Mouse (Mus musculus) neutrophil, adult 5-6 weeks (primary cell): Measurements from ENCODE around the gene Polr2e. TPM values are rescaled to one million over a fixed set of nuclear protein-coding genes. Genes with fewer than 3 reads are reported as not detected.
A peak's percentile ranks its signal among the peaks of the same experiment; 100 is the strongest.

Experiments used
- ATAC-seq: fragments of 151-379, 151-347 bp; 2 replicates; pipeline ENCODE4 v1.8.0; 2017; ENCODE audit warnings: mild to moderate bottlenecking, moderate TSS enrichment; ENCODE audit not compliant: insufficient number of reproducible peaks, poor library complexity, low FRiP score, severe bottlenecking; ENCODE audit errors: extremely low read depth
- total RNA-seq: library from RNA; stranded (forward); fragments of 200-1000 nt; gene quantifications from 2 replicates; pipeline ENCODE4 v1.2.3, GENCODE M21; 2017

Polr2e gene
- 47.7 and 66.4 TPM in 2 replicates for total RNA-seq

DNA sequence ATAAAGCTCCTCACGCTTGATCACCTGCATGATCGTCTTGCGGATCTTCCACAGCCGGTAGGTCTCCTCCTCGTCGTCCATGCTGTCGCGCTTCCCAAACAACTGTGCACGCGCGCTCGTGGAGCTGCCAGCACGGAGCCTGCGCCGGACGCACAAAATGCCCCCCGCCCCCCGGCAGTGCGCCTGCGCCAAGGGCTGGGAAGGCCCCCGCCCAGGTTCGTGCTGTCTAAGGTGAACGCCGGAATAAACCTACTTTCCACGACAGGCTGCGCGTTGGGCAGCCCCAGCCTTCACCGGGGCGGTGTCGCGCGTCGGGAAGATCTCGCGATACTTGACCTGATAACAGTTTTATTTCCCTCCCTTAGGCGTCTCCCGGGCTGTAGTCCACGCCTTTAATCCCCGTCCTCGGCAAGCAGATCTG, at the start of gene Polr2e:
Gene Polr2e (minus strand): TSS at position 237 of the 421 bp plus-strand sequence.
- ATAC-seq: peak; percentile 89

DNA sequence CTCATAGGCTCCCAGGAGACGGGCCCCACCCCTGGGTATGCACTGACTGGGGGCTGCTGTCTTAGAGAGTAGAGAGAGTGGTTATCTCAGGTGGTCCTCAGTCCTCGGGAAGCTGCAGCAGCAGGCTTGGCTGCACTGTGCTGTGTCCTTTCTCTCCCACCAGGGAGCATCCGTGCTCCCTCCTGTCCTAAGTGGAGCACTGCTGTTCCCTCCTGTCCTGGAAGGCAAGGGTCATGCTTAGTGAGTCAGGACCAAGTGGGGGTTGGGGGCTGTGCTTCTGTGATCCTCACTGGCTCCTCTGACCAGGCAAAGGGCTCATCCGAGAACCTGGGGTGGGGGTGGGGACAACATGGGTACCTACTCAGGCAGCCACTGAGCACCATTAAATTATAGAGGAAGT, 49.6 kb upstream of the Polr2e start:
- ATAC-seq: no peak

GRCm38 (mm10) chr10:80087483-80087882, 47.9 kb upstream of the Polr2e start:
- peak; percentile 40 for ATAC-seq

DNA sequence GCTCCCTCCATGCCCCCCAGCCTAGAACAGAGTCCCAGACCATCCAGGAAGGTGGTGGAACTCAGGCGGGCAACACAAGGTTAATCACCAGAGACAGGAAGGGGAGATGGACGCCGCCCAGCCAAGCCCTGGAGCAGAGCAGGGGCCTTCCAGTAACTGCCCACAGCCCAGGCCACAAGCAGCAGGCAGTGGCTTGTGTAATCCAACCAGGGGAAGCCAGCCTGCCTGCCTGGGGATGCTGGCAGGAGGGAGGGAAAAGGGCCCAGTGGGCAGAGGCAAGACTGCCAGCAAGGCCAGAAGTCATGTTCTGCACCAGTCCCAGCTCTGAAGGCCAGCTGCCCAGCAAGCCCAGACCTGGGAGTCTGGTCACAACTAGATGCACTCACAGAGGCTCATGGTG, 47.3 kb upstream of the Polr2e start:
- peak; percentile 54 for ATAC-seq

DNA sequence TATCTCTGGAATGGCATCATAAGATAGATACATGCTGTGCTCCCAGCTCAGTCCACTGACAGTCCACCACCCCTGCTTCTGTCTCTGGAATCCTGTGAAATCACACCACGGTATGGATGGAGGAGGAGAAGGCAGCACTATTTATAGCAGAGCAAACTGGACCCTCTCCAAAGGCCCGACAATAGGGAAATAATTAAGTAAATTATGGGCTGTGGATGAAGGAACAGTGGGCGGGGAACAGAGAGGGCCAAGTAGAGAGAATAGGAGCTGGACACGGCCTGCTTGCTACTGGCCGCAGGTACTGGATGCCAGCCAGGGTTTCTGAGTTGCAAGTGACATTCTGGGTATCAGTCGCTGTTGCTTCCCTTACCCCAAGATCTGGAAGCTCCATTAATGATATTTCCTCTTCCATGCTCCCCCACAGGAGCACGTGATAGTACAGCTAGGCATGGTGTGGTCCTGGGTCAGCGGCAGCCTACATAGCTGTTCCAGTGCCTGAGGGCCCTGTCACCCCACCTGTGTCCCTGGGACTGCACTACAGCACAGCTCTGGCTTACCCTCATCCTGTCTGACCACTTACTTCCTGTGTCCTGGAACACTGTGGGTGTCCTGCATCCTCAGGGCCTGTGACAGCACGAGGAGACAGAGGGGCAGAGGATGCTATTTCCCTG, 45.4 kb upstream of the Polr2e start:
- no peak for ATAC-seq

GRCm38 (mm10) chr10:80081075-80081474, 41.5 kb upstream of the Polr2e start:
- no peak for ATAC-seq

- no peak for ATAC-seq
Observed at GRCm38 (mm10) chr10:80080396-80081070, 40.9 kb upstream of the Polr2e start.

- no peak for ATAC-seq
Observed at GRCm38 (mm10) chr10:80078366-80078765, 38.8 kb upstream of the Polr2e start.

- ATAC-seq: no peak
Observed at GRCm38 (mm10) chr10:80077312-80077711, 37.7 kb upstream of the Polr2e start.

GRCm38 (mm10) chr10:80076386-80076785, 36.8 kb upstream of the Polr2e start:
- no peak for ATAC-seq

- no peak for ATAC-seq
Observed at GRCm38 (mm10) chr10:80075924-80076323, 36.3 kb upstream of the Polr2e start.

GRCm38 (mm10) chr10:80074813-80075601, 35.4 kb upstream of the Polr2e start:
- ATAC-seq: peak; percentile 88

GRCm38 (mm10) chr10:80072623-80073489, 33.3 kb upstream of the Polr2e start:
- ATAC-seq: no peak

DNA sequence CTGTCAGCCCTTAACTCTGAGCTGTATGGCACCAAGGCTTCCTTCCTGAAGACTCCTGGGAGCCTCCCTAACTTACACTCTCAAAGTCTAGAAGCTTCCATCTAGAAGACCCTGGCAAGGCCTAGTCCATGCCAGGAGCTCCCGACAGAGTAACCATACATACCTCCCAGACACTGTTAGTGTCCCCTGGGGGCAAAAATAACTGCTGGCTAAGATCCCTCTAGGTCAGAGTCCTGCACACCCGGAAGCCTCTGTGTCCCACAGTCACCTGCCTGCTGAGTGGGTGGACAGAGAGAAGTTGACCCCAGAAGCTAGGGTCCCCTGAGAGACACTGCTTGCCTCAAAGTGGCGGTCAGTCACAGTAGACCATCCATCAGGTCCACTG, 31.9 kb upstream of the Polr2e start:
- no peak for ATAC-seq

- ATAC-seq: 0 out of 2 replicates have a peak, but pooled peaks have one; percentile 14
Observed at GRCm38 (mm10) chr10:80070837-80071515, 31.4 kb upstream of the Polr2e start.

DNA sequence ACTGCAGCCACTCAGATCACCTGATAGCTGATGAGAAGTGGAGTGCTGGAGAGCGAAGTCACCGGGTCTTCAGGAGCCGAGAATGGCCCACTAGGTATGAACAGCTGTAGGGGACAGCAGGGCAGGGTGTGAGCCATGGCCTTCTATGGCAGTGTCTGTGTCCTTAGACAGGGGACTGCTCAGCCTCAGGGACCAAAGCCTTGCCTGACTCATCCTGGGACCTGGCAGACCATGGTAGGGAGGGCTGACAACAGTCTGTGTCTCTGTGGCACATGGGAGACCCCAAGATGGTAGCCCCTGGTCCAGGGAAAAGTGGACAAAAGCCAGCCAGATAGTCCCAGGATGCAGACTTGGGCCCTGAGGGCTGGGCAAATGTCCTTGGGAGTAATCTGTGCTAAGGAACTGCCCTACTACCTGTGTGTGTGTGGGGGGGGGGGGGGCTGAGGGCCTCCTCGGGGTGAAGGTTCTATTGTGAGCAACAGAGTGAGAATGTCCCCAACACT, 30.4 kb upstream of the Polr2e start:
- ATAC-seq: no peak

GRCm38 (mm10) chr10:80069251-80069650, 29.7 kb upstream of the Polr2e start:
- no peak for ATAC-seq
